Mouse (Mus musculus): ENCODE results near the gene Ears2. TPM values are rescaled to one million over a fixed set of nuclear protein-coding genes. Genes with fewer than 3 reads are reported as not detected.

Ears2 gene
- polyA plus RNA-seq, 1 experiment from 2014 or later, result 10.9 TPM

DNA sequence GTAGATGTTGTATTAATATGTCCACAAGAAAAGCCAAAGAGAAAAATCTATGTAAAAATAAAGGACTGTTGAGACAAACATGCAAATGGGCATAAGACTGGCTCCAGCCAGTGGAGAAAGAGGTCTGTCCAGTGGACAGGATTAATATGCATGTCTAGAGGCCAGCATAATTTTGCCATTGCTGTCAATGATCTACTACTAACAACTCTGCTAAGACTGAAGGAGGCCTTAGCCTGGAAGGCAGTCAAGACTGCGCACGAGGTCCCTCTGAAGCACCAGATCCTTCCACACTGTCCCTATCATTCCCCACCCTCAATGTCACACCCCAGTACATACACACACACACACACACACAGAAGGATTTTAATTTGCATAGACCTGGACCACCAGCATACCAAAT lies 44.9 kb downstream of the Ears2 start:
- Histone ChIP-seq H3K27me3 (no peaks in the 10 kb centered on the region), H3K4me2 (no peak overlapping the region), H3K9me3 (replicated peaks) (no peaks in the 10 kb centered on the region), H3K27ac (no peak overlapping the region), H3K4me1 (peaks cover 29% of the 10 kb centered on the region), H3K4me3 (no peak overlapping the region), H3K36me3 (ENCODE audit: poor library complexity, severe bottlenecking) (peaks cover 5% of the 10 kb centered on the region), H3K9ac (no peak overlapping the region)
- 92% methylated on average over 2 of the region's 2 CpGs for WGBS
- ATAC-seq, result no peak

DNA sequence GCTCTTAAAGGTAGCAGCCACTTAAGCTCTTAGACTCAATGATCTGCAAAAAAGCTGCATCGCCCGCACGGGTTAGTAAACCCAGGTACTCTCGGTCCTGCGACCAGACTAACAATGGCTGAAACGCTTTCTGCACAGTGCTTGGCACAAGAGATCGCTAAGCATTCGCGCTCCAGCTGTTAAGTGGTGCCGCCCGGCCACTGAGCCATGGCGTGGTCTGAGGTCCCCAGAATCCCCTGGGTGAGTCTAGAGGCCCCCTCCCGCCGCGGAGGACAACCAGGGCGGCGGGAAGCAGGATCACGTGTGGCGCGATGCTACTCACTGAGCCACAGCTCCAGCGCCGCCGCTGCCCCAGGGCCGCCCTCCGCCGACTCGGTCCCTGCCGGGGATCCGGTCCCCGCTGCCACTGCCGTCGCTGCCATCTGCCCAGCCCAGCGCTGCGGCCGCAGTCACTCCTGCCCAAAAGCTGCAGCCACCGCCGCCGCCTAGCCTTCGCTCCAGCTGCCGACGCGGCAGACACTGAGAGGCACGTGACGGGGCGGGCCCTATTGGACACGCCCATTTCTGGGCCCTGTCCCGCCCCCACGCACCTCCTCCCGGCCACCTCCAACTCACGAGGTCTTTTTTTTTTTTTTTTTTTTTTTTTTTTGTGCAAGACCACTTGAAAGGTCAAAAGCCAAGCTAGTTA lies 46.3 kb downstream of the Ears2 start, which contains the start of gene Gga2:
Gga2 (minus strand) TSS at position 556 of the 688 bp plus-strand sequence.
- Histone ChIP-seq H3K9ac (peak within 1 kb of the TSS; percentile 92), H3K4me2 (peak within 1 kb of the TSS; percentile 77), H3K27me3 (no peaks in the 10 kb centered on the region), H3K4me3 (peak within 1 kb of the TSS; percentile 80), H3K27ac (peak within 1 kb of the TSS; percentile 87), H3K36me3 (ENCODE audit: poor library complexity, severe bottlenecking) (peaks cover 7% of the 10 kb centered on the region), H3K4me1 (peaks cover 37% of the 10 kb centered on the region), H3K9me3 (replicated peaks) (no peaks in the 10 kb centered on the region)
- peak; percentile 91 for ATAC-seq
- WGBS, result under 1% methylated on average over 48 of the region's 50 CpGs

DNA sequence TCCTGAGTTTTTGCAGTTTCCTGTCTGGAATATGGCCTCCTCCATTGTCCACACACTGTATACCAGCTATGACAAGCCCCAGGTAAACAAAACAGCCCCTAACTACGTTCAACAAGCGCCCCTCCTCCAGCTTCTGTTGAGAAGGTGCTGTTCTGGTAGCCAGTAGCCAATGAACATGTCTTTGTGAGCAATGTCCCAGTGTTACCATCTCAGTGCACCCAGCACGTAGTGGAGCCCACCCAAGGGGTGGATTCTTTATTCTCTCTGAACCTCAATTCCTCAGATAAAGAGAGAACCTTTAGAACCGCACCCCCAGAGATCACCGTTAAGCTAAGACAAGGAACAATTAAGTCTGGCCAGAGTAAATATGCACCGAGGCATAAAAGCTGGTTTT lies 46.8 kb downstream of the Ears2 start:
- ATAC-seq, result peak; percentile 54
- H3K4me2 ChIP-seq, result peak overlapping the region; percentile 77
- peak overlapping the region; percentile 80 for H3K4me3 ChIP-seq
- peak overlapping the region; percentile 87 for H3K27ac ChIP-seq
- H3K9me3 ChIP-seq (replicated peaks), result no peaks in the 10 kb centered on the region
- H3K4me1 ChIP-seq, result peaks cover 42% of the 10 kb centered on the region
- peaks cover 7% of the 10 kb centered on the region for H3K36me3 ChIP-seq (ENCODE audit: poor library complexity, severe bottlenecking)
- H3K27me3 ChIP-seq, result no peaks in the 10 kb centered on the region
- WGBS, result 1% methylated on average over 6 of the region's 6 CpGs
- H3K9ac ChIP-seq, result peak overlapping the region; percentile 92

DNA sequence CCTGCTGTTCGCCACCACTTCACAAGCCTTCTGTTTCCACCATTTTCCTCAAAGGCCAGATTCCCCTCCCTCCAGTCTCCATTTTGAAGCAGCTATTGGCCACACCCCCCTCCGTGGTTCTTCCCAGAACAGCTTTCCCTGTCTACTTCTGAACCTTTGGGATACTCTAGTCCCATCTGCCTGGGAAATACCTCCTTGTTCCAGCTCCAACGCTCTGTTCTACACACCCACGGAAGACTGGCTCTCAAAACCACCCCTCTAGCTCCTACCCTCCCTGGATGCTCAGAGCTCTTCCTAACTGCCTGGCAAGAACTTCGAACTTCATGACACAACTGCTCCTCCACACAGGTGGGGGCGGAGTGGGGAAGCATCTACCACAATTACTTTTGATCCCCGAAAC lies 48.1 kb downstream of the Ears2 start:
- Histone ChIP-seq H3K36me3 (ENCODE audit: poor library complexity, severe bottlenecking) (peaks cover 10% of the 10 kb centered on the region), H3K4me1 (peaks cover 45% of the 10 kb centered on the region), H3K27ac (peak overlapping the region; percentile 31; the same call in 1 of the 2 replicates), H3K9me3 (replicated peaks) (no peaks in the 10 kb centered on the region), H3K4me2 (peak overlapping the region; percentile 77), H3K4me3 (peak overlapping the region; percentile 80), H3K27me3 (no peaks in the 10 kb centered on the region), H3K9ac (0 out of 2 replicates have a peak overlapping the region, but pooled peaks have one; percentile 92)
- 84% methylated on average over 7 of the region's 7 CpGs for WGBS
- ATAC-seq, result no peak

DNA sequence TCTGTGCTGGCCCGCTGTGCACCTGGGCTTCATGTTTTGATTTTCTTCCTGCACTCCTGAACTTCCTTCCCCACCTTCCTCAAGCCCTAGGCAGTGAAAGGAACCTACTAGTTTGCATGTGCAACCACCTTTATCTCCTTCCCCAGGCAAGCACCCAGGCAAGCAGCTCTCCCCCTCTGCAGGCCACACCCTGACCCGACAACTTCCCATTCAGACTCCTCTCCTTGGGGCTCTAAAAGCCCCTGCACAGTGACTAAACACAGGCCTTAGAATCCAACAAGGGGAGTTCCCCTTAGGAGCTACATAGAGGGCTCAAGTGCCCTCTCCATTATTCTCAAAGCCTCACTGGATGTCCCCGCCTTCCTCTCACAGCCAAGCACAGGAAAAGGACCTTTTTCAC lies 48.8 kb downstream of the Ears2 start:
- Histone ChIP-seq H3K4me3 (peak overlapping the region; percentile 80), H3K36me3 (ENCODE audit: poor library complexity, severe bottlenecking) (peaks cover 14% of the 10 kb centered on the region), H3K4me2 (peak overlapping the region; percentile 77), H3K27ac (peak overlapping the region; percentile 31; the same call in 1 of the 2 replicates), H3K9ac (no peak overlapping the region), H3K9me3 (replicated peaks) (no peaks in the 10 kb centered on the region), H3K4me1 (peaks cover 45% of the 10 kb centered on the region), H3K27me3 (no peaks in the 10 kb centered on the region)
- no peak for ATAC-seq
- WGBS, result 67% methylated on average over 3 of the region's 3 CpGs

DNA sequence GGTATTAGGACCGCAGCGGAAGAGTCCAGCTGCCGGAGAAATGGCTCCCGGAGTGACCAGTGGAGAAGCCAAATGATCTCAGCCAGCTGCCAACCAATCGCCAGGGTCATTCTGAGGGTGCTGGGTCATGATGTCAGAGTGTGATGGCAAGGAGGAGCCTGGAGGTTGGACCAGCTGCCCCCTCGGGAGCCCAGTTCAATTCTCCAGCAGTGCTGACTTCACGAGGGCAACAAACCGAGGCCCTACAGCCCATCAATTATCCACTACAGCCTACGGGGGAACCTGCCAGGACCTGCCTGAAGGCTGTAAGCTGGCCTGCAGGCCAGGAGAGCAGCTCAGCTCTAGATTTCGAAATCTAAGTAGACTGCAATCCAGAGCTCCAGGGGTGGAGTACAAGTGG lies 51.3 kb downstream of the Ears2 start:
- Histone ChIP-seq H3K4me3 (no peak overlapping the region), H3K27me3 (no peaks in the 10 kb centered on the region), H3K4me2 (no peak overlapping the region), H3K36me3 (ENCODE audit: poor library complexity, severe bottlenecking) (peaks cover 33% of the 10 kb centered on the region), H3K9ac (no peak overlapping the region), H3K4me1 (peaks cover 45% of the 10 kb centered on the region), H3K9me3 (replicated peaks) (no peaks in the 10 kb centered on the region), H3K27ac (no peak overlapping the region; the same call in 1 of the 2 replicates)
- 88% methylated on average over 10 of the region's 10 CpGs for WGBS
- ATAC-seq, result no peak

DNA sequence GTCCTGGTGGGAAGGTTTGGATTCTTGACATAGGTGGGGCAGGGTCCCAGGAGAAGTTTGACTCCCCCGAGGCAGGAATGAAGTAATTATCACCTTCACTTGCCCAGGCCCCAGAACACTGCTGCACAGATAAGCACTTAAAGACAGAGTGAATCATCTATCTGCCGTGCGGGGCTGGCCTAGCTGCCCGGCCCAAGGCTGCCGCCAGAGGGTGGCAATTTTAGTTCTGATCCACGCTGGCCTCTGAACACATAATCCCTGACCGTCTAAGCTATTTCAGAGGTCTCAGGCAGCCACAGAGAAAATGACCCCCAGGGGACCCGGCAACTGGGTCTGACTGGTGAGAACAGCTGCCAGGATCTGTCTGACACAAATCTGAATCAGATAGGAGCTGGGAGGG lies 52.0 kb downstream of the Ears2 start:
- peaks cover 40% of the 10 kb centered on the region for H3K36me3 ChIP-seq (ENCODE audit: poor library complexity, severe bottlenecking)
- H3K9me3 ChIP-seq (replicated peaks), result no peaks in the 10 kb centered on the region
- 74% methylated on average over 8 of the region's 8 CpGs for WGBS
- ATAC-seq, result no peak
- H3K27me3 ChIP-seq, result no peaks in the 10 kb centered on the region
- H3K4me2 ChIP-seq, result no peak overlapping the region
- H3K4me1 ChIP-seq, result peaks cover 44% of the 10 kb centered on the region
- H3K4me3 ChIP-seq, result no peak overlapping the region
- no peak overlapping the region for H3K9ac ChIP-seq
- no peak overlapping the region; the same call in 1 of the 2 replicates for H3K27ac ChIP-seq

DNA sequence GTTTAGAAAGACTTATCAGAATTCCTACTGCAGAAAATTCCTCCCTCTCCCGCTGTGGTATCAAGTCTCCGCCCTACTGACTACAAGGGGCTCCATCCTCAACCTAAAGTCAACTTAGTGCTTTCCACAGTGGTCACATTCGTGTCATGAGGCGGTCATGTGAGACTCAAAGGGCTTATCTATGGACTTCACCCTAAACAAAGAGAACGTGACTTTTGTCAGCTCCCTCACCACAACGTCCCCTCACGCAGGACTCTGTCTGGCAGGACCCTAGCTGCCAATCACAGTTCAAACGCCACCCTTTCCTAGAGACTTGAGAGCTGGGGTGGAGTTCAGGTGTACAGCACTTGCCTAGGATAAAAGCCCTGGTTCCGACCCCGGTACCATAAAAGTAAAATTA lies 54.1 kb downstream of the Ears2 start:
- 93% methylated on average over 10 of the region's 10 CpGs for WGBS
- peaks cover 22% of the 10 kb centered on the region for H3K4me1 ChIP-seq
- no peak overlapping the region for H3K9ac ChIP-seq
- H3K27me3 ChIP-seq, result no peaks in the 10 kb centered on the region
- H3K27ac ChIP-seq, result no peak overlapping the region
- no peak overlapping the region for H3K4me2 ChIP-seq
- no peaks in the 10 kb centered on the region for H3K9me3 ChIP-seq (replicated peaks)
- H3K4me3 ChIP-seq, result no peak overlapping the region
- ATAC-seq, result no peak
- peaks cover 59% of the 10 kb centered on the region for H3K36me3 ChIP-seq (ENCODE audit: poor library complexity, severe bottlenecking)

DNA sequence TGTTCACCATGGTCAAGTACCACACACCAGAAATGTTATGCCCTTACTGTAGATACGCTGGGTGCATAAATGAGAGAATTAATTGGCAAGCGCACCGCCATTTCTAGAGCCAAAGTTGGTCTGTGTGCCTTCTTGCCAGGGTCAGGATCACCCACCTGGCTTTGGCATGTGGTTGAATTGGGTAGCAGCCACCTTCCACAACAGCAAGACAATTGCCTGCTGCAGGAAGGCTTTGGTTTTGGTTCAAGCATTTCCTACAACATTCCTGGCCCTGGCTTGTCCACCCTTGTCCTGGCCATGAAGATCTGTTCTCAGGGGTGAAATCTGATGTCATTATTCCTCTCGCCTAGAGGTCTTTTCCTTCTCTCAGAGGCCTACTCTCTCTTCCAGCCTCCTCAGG lies 54.7 kb downstream of the Ears2 start:
- H3K36me3 ChIP-seq (ENCODE audit: poor library complexity, severe bottlenecking), result peaks cover 62% of the 10 kb centered on the region
- no peak overlapping the region for H3K9ac ChIP-seq
- no peak for ATAC-seq
- H3K27ac ChIP-seq, result no peak overlapping the region
- H3K4me3 ChIP-seq, result no peak overlapping the region
- H3K9me3 ChIP-seq (replicated peaks), result no peaks in the 10 kb centered on the region
- H3K27me3 ChIP-seq, result no peaks in the 10 kb centered on the region
- H3K4me2 ChIP-seq, result no peak overlapping the region
- 92% methylated on average over 4 of the region's 4 CpGs for WGBS
- H3K4me1 ChIP-seq, result peaks cover 18% of the 10 kb centered on the region

DNA sequence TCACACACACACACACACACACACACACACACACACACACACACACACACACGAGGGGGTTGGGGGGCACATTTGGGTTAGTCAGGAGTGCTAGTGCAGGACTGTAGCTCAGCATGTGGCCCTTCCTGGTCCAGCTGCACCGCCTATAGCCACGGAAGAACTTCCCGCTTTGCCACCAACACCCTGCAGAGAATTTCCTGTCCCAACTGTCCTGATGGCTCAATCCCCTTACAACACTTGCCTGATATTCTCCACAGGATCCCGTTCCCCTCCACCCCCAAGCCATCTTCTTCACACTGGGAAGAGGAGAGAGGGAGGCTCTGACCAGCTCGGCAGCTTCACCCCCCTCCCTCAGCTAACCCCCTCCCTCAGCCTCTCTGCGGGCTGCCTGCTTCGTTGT lies 66.7 kb downstream of the Ears2 start:
- H3K4me1 ChIP-seq, result no peaks in the 10 kb centered on the region
- H3K9ac ChIP-seq, result no peak overlapping the region
- 86% methylated on average over 8 of the region's 8 CpGs for WGBS
- H3K4me2 ChIP-seq, result no peak overlapping the region
- no peaks in the 10 kb centered on the region for H3K9me3 ChIP-seq (replicated peaks)
- ATAC-seq, result no peak
- no peak overlapping the region for H3K4me3 ChIP-seq
- peaks cover 95% of the 10 kb centered on the region for H3K36me3 ChIP-seq (ENCODE audit: poor library complexity, severe bottlenecking)
- H3K27ac ChIP-seq, result no peak overlapping the region
- no peaks in the 10 kb centered on the region for H3K27me3 ChIP-seq

DNA sequence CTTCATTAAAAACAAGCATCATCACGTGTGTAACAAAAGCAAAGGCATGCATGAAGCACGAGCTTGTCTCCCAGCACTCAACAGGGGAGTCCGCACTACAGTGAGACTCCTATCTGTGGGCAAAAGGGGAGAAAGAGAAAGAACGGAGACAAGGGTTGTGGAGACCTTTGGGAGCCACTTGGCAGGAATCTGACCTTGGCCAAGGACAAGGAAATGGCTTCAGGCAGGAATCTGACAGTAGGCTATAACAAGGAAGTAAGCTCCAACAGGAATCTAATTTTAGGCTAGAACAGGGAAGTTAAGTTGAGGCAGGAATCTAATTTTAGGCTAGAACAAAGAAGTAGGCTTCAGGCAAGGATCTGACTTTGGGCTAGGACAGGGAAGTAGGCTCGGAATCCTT lies 71.1 kb downstream of the Ears2 start:
- no peak for ATAC-seq
- Histone ChIP-seq H3K36me3 (ENCODE audit: poor library complexity, severe bottlenecking) (peaks cover 95% of the 10 kb centered on the region), H3K4me3 (no peak overlapping the region), H3K4me1 (no peaks in the 10 kb centered on the region), H3K9ac (no peak overlapping the region), H3K9me3 (replicated peaks) (no peaks in the 10 kb centered on the region), H3K27ac (no peak overlapping the region), H3K4me2 (no peak overlapping the region), H3K27me3 (no peaks in the 10 kb centered on the region)
- WGBS, result 89% methylated on average over 5 of the region's 5 CpGs

Measured in forebrain, embryonic 13.5 days (tissue).